Mouse (Mus musculus): ENCODE data around the gene Txn1. TPM values are rescaled to one million over a fixed set of nuclear protein-coding genes. Genes with fewer than 3 reads are reported as not detected.

Gene Txn1
- polyA plus RNA-seq, 1 experiment from 2014 or later: 443 TPM

Other genes with a start within 250 kb of the Txn1 start
- 24.0 and 24.6 TPM in 2 replicates for gene Akap2, start 238.8 kb downstream of the Txn1 start, polyA plus RNA-seq (2014; fragmentation: Nextera tagmentation; extraction: Ambion mirVana)
- gene D630039A03Rik, start 40.1 kb downstream of the Txn1 start, polyA plus RNA-seq (2014; fragmentation: Nextera tagmentation; extraction: Ambion mirVana): 0.07 TPM in 1 of 2 replicates, not detected in the other
- gene Txndc8, start 52.7 kb upstream of the Txn1 start, polyA plus RNA-seq (2014; fragmentation: Nextera tagmentation; extraction: Ambion mirVana): not detected in 2 replicates

All from embryonic facial prominence, embryonic 11.5 days (tissue).